Mouse (Mus musculus) urinary bladder, postnatal 25 days (tissue): Measurements from ENCODE around the gene Slc25a11.
A peak's percentile ranks its signal among the peaks of the same experiment; 100 is the strongest.

Experiments used
- DNase-seq: peaks from one replicate; pipeline ENCODE4 v3.0.0; 2022; ENCODE audit warnings: low spot score

The Slc25a11 gene

GRCm38 (mm10) chr11:70646691-70647650 lies at the start of gene Slc25a11, which contains the start of gene Rnf167:
Gene Slc25a11, minus strand, starts transcription at chr11:70647479.
Gene Rnf167, plus strand, starts transcription at chr11:70647235.
- peak; percentile 88 for DNase-seq

- DNase-seq, result no peak
Observed at GRCm38 (mm10) chr11:70693504-70693903, 46.2 kb upstream of the Slc25a11 start.

- DNase-seq, result no peak
Observed at GRCm38 (mm10) chr11:70689578-70689977, 42.3 kb upstream of the Slc25a11 start.

GRCm38 (mm10) chr11:70688372-70688771 lies 41.1 kb upstream of the Slc25a11 start:
- no peak for DNase-seq

- peak; percentile 87 for DNase-seq
Observed at GRCm38 (mm10) chr11:70687601-70688199, 40.4 kb upstream of the Slc25a11 start, which contains the start of gene Camta2. Gene Camta2, minus strand, starts transcription at chr11:70688105.

- no peak for DNase-seq
Observed at GRCm38 (mm10) chr11:70686901-70687566, 39.8 kb upstream of the Slc25a11 start.

DNA sequence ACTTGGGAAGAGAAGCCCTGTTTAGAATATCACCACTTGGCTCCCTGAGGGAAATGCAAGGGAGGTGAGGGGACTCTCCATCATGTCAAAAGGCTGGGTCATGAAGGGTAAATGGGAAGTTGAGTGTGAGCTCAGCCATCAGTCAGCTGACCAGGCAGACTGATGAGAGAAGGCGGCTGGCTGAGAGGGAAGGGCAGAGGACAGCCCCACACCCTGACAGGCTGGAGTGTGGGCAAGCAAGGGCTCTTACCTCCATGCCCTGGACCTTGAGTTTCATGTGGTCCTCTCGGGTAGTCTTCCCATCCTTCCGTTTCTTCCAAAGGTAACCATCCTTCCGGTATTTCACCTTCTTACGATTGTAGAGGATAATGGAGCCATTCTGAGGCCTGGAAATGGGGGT lies 36.4 kb upstream of the Slc25a11 start:
- DNase-seq, result no peak

- DNase-seq, result no peak
Observed at GRCm38 (mm10) chr11:70681897-70682581, 34.8 kb upstream of the Slc25a11 start.

DNA sequence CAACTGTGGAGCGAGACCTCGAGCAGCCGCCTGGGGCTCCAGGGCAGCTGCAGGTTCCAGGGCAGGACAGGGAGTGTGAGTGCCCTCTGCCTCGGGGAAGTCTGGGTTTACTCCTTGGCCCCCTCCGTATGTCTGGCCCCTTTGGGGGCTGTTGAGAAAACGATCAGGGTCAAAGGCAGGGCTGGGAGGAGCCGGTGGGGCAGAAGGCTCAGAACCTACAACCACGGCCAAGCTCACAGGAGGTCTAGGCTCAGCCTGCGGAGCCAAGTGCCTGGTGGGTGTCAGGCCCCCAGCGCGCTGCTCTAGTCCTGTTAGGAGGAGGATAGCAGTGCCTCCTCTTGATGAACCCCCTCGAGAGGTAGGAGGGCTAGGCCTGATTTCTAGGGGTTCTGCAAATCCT lies 33.9 kb upstream of the Slc25a11 start:
- DNase-seq, result no peak

GRCm38 (mm10) chr11:70679894-70680293 lies 32.6 kb upstream of the Slc25a11 start:
- no peak for DNase-seq

DNA sequence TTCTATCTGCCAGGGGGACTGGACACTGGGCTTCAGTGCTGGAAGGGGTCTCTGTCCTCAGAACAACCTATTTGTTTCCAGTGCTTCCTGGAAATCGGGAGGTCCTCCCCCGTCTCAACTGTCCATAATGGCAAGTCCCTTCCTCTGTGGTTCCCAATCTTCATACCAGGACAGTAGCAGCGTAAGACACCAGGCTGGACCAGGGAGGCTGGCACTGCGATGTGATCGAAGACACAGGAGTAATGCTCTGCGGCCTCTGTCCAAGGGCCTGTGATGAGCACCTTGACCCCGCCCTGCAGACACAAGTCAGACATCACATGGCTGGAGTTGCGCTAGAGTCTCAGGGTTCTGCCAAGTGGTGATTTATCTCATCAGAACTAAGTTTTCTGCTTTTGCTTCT lies 32.1 kb upstream of the Slc25a11 start:
- DNase-seq, result no peak

DNA sequence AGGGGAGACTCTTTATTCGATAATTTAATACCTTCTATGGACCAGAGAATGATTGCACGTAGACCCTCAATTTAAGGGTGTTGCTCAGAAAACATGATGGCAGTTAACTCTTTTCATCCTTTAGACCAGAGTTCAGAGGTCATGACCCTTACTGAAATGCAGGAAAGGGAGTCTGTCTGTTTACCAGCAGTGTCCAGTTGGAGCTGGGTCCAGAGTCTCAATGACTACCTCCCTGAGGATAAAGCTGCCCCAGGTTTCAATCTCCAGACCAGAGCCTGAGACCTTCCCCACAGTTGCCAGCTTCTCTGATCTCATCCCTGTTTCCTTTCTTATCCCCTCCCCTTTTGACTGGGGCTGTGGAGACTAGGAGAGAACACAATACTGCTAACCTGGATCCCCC lies 31.3 kb upstream of the Slc25a11 start:
- DNase-seq, result no peak

DNA sequence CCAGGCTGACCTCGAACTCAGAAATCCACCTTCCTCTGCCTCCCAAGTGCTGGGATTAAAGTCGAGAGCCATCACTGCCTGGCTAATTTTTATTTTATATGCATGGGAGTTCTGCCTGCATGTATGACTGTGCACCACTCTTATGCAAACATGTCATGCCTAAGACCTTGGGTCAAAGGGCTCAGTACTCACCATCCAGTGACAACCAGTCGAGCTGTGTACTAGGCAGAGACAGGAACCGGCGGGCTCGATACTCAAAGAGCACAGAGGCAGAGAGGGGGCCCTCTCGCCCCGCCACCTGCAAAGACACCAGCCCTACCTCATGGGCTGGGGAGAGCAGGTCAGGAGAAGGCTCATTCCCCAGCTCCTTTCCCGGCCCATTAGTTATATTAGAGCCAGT lies 30.8 kb upstream of the Slc25a11 start:
- no peak for DNase-seq

DNA sequence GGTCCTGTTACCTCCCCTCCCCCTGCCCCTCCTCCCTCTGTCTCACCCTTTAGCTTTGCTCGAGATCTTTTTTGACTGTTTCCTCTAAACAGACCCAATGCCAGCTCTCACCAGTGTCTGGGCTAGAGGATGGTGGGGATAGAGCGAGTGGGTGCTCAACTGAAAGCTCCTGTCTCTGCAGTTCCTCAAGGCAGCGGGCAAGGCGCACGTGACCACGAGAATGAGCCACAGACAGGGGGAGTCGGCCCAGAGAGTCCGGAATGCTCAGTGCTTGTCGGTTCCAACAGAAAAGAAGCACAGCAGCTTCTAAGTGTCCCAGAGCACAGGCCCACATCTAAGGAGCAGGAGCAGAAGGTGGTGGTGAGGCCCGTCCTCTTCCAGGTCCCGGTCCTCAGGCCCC lies 27.2 kb upstream of the Slc25a11 start:
- no peak for DNase-seq

- DNase-seq, result no peak
Observed at GRCm38 (mm10) chr11:70674014-70674413, 26.7 kb upstream of the Slc25a11 start.

- DNase-seq, result no peak
Observed at GRCm38 (mm10) chr11:70671333-70672047, 24.2 kb upstream of the Slc25a11 start.

- no peak for DNase-seq
Observed at GRCm38 (mm10) chr11:70670483-70670882, 23.2 kb upstream of the Slc25a11 start.

DNA sequence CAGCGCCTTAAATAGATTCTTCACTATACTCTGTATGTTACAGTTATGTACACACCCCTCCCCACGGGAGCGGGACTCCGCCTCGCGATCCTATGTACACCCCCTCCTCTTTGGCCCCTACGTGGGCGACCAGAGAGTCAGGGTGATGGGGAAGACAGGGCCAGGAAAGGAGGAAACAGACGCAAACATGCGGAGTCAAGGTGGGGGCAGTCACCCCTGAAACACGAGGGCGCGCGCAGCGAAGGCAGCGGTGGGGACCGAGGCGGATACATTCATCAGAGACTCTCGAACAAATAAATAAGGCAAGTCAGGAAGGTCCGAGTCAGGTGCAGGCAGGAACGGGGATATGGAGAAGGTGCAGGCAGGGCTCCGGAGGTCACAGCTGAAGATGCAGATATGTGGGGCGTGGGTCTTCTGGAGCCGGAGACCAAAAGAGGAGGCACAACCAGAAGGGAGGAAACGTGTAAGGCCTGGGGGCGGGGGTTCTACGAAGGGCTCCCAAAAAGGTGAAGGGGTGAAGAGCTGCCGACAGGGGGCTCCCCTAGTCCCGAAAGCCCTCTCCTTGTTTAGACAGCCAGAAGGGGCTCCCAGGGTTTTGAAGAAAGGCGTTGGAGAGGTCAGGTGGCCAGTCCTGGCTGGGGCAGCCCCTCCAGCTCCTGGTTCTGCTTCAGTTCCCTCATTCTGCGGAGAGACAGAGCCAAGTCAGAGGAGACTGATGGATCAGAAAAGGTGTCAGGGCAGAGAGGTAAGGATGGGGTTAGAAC lies 22.5 kb upstream of the Slc25a11 start:
- DNase-seq, result peak; percentile 66

DNA sequence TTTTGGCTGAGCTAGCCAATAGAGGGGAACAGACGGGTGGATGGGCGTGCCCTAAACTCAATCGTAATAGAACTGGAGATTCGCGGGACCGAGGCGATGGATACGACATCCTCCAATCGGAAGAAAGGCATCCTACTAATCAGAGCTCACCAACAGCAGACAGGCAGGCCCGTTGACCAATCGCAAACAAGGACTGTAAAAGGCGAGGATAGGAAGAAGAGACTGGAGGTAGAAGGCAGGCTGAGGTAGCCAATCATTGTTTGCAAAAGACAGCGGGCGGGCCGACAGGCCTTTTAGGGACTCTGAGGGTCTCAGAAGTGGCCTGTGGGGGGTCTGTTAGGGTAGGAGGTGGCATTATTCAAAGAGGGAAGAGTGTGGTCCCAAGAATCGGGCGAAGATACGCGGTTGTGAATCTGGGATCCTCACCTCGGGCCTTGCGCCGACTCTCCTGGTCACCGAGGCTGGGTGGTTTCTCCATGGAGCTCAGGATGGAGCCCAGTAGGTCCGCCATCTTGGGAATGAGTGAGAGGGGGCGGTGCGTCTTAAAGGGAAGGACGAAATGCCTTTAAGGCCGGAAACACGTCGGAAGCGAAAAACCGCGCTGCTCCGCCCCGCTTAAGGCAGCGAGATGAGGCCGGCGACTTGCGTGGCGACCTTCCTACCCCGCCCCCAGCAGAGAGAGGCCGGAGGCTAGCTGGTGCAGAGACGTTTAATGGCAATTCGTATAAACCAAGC lies 21.7 kb upstream of the Slc25a11 start, which contains the start of gene Spag7:
TSS of gene Spag7 (minus strand) at position 646 of the 735 bp plus-strand sequence.
- peak; percentile 87 for DNase-seq

GRCm38 (mm10) chr11:70668335-70668770 lies 21.1 kb upstream of the Slc25a11 start:
- peak; percentile 59 for DNase-seq
